Mouse (Mus musculus): ENCODE data around the gene Polr3b.

Gene Polr3b

GRCm38 (mm10) chr10:84621826-84622790, at the start of gene Polr3b:
Polr3b (plus strand) TSS chr10:84622292.
- peak; percentile 92 to 95 for DNase-seq (ENCODE audit: low spot score in 2 of 2)

GRCm38 (mm10) chr10:84573671-84574420, 48.2 kb upstream of the Polr3b start:
- no peak for DNase-seq (ENCODE audit: low spot score in 2 of 2)

- DNase-seq (ENCODE audit: low spot score in 2 of 2), result no peak
Measured at GRCm38 (mm10) chr10:84576029-84576394, 46.1 kb upstream of the Polr3b start.

- peak; percentile 93 to 97 for DNase-seq (ENCODE audit: low spot score in 2 of 2)
Measured at GRCm38 (mm10) chr10:84576395-84577070, 45.6 kb upstream of the Polr3b start, which contains the start of gene Tcp11l2. Tcp11l2 (plus strand) TSS chr10:84576626.

DNA sequence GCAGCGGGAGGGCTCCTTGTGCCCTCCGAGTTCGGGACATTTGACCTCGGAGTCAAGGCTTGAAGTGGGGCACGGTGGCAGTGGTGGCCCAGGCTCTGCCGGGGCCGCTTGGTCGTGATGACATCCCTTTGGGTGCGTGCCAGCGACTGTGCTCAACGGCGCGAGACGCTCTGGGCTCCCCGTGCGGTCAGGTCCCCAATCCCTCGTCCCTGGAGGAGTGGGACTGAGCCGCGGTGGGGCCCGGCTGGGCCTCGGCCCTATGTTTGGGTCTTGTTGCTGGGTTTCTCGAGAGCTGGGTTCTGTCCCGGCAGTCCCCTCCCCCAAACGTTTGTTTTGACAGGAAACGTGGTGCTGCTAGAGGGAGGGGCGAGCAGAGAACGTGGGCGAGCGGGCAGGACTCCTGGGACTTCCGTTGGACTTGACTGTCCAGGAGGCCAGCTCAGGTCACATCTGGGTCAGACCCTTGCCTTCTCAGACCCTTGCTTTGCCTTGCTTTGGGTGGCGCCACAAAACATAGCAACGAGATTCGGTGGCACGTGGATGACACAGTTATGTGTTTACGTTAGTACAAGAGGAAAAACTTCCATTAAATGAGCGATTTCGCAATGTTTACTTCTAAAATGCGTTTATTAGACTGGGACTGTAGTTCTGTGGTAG, 44.9 kb upstream of the Polr3b start:
- peak; percentile 89 to 92 for DNase-seq (ENCODE audit: low spot score in 2 of 2)

DNA sequence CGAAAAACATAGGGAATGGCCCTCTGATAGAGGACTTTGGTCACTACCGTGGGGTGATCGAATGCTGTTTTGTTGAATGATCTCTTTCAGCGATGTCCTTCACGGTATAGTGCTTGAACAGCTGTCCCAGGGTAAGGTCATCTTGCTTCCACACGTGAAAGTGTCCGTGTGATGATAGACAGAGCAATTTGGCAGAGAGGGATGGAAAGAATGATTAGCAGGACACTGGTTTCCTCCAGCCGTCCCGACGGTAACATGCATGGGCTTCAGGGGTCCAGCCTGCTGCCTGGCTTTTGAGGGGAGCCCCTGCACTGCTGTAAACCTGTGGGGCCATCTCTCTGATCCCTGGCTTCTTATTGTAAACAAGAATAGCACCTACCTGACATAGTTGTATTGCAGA, 43.4 kb upstream of the Polr3b start:
- no peak for DNase-seq (ENCODE audit: low spot score in 2 of 2)

DNA sequence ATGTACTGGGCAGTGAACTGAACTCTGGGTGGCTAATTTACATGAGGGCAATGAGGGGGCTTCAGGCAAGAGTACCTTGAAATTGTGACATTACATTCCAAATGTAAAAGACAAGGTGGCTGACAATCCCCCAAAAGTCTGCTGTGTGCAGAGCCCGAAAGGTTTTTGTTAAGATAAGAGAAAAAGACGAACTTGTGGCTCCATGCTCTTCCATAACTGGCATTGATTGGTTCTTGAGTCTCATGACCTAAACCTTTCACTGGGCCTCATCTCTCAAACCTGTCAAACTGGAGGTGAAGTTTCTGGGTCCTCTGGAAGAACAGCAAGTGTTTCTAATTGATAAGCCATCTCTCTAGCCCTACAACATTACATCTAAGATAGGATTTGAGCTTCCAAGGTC, 42.6 kb upstream of the Polr3b start:
- DNase-seq (ENCODE audit: low spot score in 2 of 2), result no peak

DNA sequence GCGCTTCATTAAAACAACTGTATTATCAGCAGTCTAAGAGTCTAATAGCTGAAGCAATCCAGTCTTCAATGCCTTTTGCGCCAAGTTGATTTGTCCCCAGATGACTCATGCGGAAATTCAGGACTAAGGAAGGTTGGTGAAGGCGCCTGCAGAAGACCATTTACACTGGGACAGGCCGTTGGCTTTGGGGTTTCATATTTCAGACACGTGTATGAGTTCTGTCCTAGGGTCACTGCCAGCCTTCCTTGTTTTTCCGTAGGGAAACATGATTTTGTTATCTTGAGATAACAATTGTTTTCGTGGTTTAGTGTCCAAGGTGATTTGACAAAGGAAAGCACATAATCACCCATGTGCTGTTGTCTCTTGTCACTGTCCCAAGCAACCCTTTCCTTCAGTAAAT, 40.9 kb upstream of the Polr3b start:
- peak; percentile 53 to 75 for DNase-seq (ENCODE audit: low spot score in 2 of 2)

DNA sequence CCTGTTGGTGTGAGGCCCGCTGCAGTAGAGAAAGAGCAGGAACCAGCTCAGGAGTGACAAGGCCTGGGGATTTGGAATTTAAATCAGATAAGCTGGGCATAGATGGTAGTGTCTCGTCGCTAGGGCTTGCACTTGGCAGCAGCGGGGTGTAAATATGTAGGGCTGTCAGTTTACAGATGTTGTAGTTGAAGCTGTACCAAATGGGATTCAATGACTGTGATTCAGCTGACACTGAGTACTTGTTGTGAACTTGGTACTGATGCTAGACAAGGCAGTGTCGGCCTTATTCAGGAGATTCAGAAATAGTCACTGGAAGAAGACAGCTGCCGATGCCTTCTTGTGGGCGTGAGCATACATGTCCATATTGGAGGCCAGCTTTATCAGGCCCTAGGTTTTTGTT, 39.9 kb upstream of the Polr3b start:
- no peak for DNase-seq (ENCODE audit: low spot score in 2 of 2)

DNA sequence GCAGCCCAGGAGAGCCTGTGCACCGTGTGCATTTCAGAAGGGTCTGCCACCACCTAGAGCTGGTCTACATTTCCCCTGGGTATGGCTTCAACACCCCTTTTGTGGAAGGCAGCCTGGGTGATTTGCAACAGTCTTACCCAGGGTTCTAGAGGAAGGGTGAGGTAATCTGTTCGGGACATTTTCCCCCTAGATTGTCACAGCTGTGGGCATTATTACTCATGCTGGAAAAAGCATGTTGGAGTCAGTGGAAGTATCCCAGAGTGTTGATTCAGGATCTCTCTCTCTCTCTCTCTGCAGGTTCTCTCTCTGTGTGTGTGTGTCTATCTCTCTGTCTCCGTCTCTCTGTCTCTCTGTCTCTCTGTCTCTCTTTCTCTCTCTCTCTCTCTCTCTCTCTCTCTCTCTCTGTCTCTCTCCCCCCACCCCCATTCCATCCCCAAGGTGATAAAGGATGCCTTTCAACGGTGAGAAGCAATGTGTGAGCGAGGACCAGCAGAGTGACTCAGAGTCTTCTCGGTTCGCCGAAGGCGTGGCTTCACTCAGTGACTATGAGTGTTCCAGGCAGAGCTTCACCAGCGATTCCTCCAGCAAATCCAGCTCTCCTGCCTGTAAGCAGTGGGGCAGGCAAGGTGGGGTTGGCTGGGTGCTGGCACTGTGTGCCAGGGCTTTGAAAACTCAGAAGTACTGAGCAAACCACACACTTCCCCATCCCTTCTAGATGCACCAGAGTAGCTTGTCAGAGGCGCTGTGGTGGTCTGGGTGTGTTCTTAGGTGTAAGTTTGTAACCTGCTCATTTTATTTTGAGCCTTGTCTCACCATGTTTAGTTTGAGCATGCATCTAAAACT, 37.4 kb upstream of the Polr3b start:
- DNase-seq (ENCODE audit: low spot score in 2 of 2), result no peak

- no peak for DNase-seq (ENCODE audit: low spot score in 2 of 2)
Measured at GRCm38 (mm10) chr10:84585294-84585650, 36.8 kb upstream of the Polr3b start.

DNA sequence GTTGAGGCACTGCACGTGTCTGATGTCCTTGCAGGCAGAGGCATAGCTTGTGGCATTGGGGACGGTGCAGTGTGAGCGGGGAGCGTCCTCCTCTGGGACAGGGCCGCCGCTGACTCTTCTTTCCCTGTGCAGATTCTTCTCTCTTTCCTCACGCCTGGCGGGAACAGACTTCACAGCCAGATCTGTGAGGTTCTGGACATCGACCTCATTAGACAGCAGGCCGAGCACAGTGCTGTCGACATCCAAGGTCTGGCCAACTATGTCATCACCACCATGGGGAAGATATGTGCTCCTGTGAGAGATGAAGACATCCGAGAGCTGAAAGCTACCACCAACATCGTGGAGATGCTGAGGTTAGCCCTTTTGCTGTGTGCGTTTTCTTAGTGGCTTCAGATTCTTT, 31.1 kb upstream of the Polr3b start:
- DNase-seq (ENCODE audit: low spot score in 2 of 2), result no peak

GRCm38 (mm10) chr10:84591640-84592148, 30.4 kb upstream of the Polr3b start:
- DNase-seq (ENCODE audit: low spot score in 2 of 2), result peak in 1 of 2 experiments; percentile 47

- DNase-seq (ENCODE audit: low spot score in 2 of 2), result no peak
Measured at GRCm38 (mm10) chr10:84592745-84593144, 29.3 kb upstream of the Polr3b start.

GRCm38 (mm10) chr10:84597127-84597785, 24.8 kb upstream of the Polr3b start:
- peak; percentile 74 to 75 for DNase-seq (ENCODE audit: low spot score in 2 of 2)

GRCm38 (mm10) chr10:84598172-84598571, 23.9 kb upstream of the Polr3b start:
- DNase-seq (ENCODE audit: low spot score in 2 of 2), result no peak

- no peak for DNase-seq (ENCODE audit: low spot score in 2 of 2)
Measured at GRCm38 (mm10) chr10:84600136-84600535, 22.0 kb upstream of the Polr3b start.

GRCm38 (mm10) chr10:84604335-84604734, 17.8 kb upstream of the Polr3b start:
- DNase-seq (ENCODE audit: low spot score in 2 of 2), result no peak

GRCm38 (mm10) chr10:84608361-84608760, 13.7 kb upstream of the Polr3b start:
- DNase-seq (ENCODE audit: low spot score in 2 of 2), result no peak

DNA sequence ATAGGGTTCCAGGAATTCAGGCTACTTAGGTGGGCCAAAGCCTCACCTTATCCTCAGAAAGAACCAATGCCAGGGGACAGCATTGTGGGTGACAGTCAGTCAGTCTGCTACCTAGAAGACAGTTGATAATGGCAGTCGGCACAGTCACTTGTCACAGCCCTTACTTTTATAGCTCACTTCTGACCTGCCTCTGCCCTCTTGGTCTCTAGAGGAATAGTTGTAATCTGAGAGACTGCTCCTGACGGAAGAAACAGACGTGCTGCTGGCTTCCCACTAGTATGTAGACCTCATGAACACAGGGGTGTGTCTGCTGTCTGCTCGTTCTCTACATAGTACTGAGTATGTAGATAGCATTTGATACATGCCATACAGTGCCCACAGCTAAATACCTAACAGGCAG, 11.8 kb upstream of the Polr3b start:
- DNase-seq (ENCODE audit: low spot score in 2 of 2), result no peak
